Mouse (Mus musculus) frontal cortex, postnatal 10 days (tissue): ENCODE results near the gene Nrxn1.
"Not testable (repeated sequence)": the region's sequence is repeated elsewhere in the genome, so short reads cannot be mapped to it uniquely, and the experiment has no call there.

Experiments used
- DNase-seq, 2 experiments: peaks; one replicate each; pipeline ENCODE4 v3.0.0; 2022; ENCODE audit warnings: low spot score in 2 of 2, mixed read lengths in 1 of 2

Nrxn1 gene

GRCm38 (mm10) chr17:90583826-90584534, 508.9 kb downstream of the Nrxn1 start:
- DNase-seq, result no peak

- no peak for DNase-seq
These were observed 509.7 kb downstream of the Nrxn1 start for GRCm38 (mm10) chr17:90583196-90583595.

- DNase-seq, result no peak
These were observed 523.0 kb downstream of the Nrxn1 start for GRCm38 (mm10) chr17:90569877-90570276.

GRCm38 (mm10) chr17:90565186-90565585, 527.7 kb downstream of the Nrxn1 start:
- DNase-seq, result no peak

- DNase-seq, result no peak
These were observed 536.5 kb downstream of the Nrxn1 start for GRCm38 (mm10) chr17:90556376-90556775.

GRCm38 (mm10) chr17:90550415-90550814, 542.5 kb downstream of the Nrxn1 start:
- no peak for DNase-seq

GRCm38 (mm10) chr17:90546806-90547205, 546.1 kb downstream of the Nrxn1 start:
- DNase-seq, result no peak

GRCm38 (mm10) chr17:90544639-90545259, 548.1 kb downstream of the Nrxn1 start:
- no peak for DNase-seq

- DNase-seq, result no peak
These were observed 548.8 kb downstream of the Nrxn1 start for GRCm38 (mm10) chr17:90543986-90544638.

GRCm38 (mm10) chr17:90531443-90531842, 561.4 kb downstream of the Nrxn1 start:
- DNase-seq, result no peak

- no peak for DNase-seq
These were observed 586.8 kb downstream of the Nrxn1 start for GRCm38 (mm10) chr17:90506026-90506425.

- DNase-seq, result not testable (repeated sequence)
These were observed 588.9 kb downstream of the Nrxn1 start for GRCm38 (mm10) chr17:90503999-90504398.

GRCm38 (mm10) chr17:90501023-90501675, 591.7 kb downstream of the Nrxn1 start:
- peak in 1 of 2 experiments; percentile 60 for DNase-seq

GRCm38 (mm10) chr17:90479531-90480250, 613.2 kb downstream of the Nrxn1 start:
- DNase-seq, result no peak

- DNase-seq, result no peak
These were observed 636.1 kb downstream of the Nrxn1 start for GRCm38 (mm10) chr17:90456748-90457147.

- peak; percentile 42 to 48 for DNase-seq
These were observed 637.0 kb downstream of the Nrxn1 start for GRCm38 (mm10) chr17:90455904-90456303.

- DNase-seq, result peak in 1 of 2 experiments; percentile 49
These were observed 637.5 kb downstream of the Nrxn1 start for GRCm38 (mm10) chr17:90455409-90455775.

- DNase-seq, result peak in 1 of 2 experiments; percentile 31
These were observed 638.0 kb downstream of the Nrxn1 start for GRCm38 (mm10) chr17:90454738-90455408.

GRCm38 (mm10) chr17:90454356-90454737, 638.5 kb downstream of the Nrxn1 start:
- DNase-seq, result peak; percentile 24 to 37

- DNase-seq, result no peak
These were observed 639.6 kb downstream of the Nrxn1 start for GRCm38 (mm10) chr17:90453280-90453679.

GRCm38 (mm10) chr17:90452770-90453169, 640.1 kb downstream of the Nrxn1 start:
- DNase-seq, result no peak
